Mouse (Mus musculus) lung, embryonic 15.5 days (tissue): ENCODE data around the gene Cenpu. TPM values are rescaled to one million over a fixed set of nuclear protein-coding genes. Genes with fewer than 3 reads are reported as not detected.
"Not testable (repeated sequence)": the region's sequence is repeated elsewhere in the genome, so short reads cannot be mapped to it uniquely, and the experiment has no call there.

Experiments
- ATAC-seq: fragments of 200-750 bp; cut with Nextera tagmentation; 2 replicates; pipeline ENCODE4 v1.8.0; 2017; ENCODE audit warnings: moderate number of reproducible peaks, borderline replicate concordance; ENCODE audit not compliant: low FRiP score, low TSS enrichment; ENCODE audit errors: extremely low read depth
- H3K27ac ChIP-seq: fragments of 300-500 bp; sonication (generic); 2 replicates; pipeline ENCODE4 v1.5.1; 2015; ENCODE audit warnings: moderate library complexity, mild to moderate bottlenecking, inconsistent platforms
- H3K27me3 ChIP-seq: fragments of 300-500 bp; sonication (generic); 2 replicates; pipeline ENCODE4 v1.6.1; 2015; ENCODE audit warnings: inconsistent platforms
- H3K36me3 ChIP-seq: fragments of 300-500 bp; sonication (generic); 2 replicates; pipeline ENCODE4 v1.6.1; 2015; ENCODE audit warnings: inconsistent platforms
- H3K4me1 ChIP-seq: fragments of 300-500 bp; sonication (generic); 2 replicates; pipeline ENCODE4 v1.6.1; 2015; ENCODE audit warnings: inconsistent platforms
- H3K4me2 ChIP-seq: fragments of 300-500 bp; sonication (generic); 2 replicates; pipeline ENCODE4 v1.6.1; 2015; ENCODE audit warnings: inconsistent platforms, mild to moderate bottlenecking, moderate library complexity
- H3K4me3 ChIP-seq: fragments of 300-500 bp; sonication (generic); 2 replicates; pipeline ENCODE4 v1.5.1; 2015; ENCODE audit warnings: mild to moderate bottlenecking, inconsistent platforms
- H3K9ac ChIP-seq: fragments of 300-500 bp; sonication (generic); 2 replicates; pipeline ENCODE4 v1.6.1; 2015; ENCODE audit warnings: inconsistent platforms
- H3K9me3 ChIP-seq: fragments of 300-500 bp; sonication (generic); 2 replicates; pipeline ENCODE4 v1.6.1; 2016; ENCODE audit warnings: inconsistent platforms
- WGBS: fragments of 180-500 bp; shearing (Covaris S2); methylation state at CpG from one replicate; pipeline ENCODE4 v1.1.7; 2015; 5-methylcytosine and 5-hydroxymethylcytosine counted together
- polyA plus RNA-seq: library from polyadenylated mRNA; unstranded; fragments of >200 nt; fragmentation: Nextera tagmentation; extraction: Ambion mirVana; gene quantifications from 2 replicates; pipeline ENCODE4 v1.2.1, GENCODE M21; 2015

Gene Cenpu
- polyA plus RNA-seq, 1 experiment from 2014 or later: 19.2 TPM

DNA sequence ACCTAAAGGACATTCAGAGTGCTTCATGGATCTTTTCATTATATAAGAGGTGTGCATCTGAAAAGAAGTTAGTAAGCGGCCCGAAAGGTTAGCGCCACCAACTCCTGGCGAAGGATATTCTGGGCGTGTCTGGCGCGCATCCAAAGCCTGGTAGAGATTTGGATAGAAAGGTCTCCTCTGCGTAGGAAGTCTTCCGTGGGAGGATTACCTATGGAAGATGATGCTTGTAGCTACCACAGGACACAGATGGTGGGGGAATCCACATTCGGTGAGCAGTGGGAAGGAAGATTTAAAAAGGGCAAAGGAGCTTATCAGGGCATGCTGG lies 575 bp downstream of the Cenpu start:
- H3K36me3 ChIP-seq: peaks cover 10% of the 10 kb centered on the region; the same call in 1 of the 2 replicates
- peak overlapping the region; percentile 68 for H3K4me3 ChIP-seq
- WGBS: 3% methylated on average over 10 of the region's 10 CpGs
- H3K9me3 ChIP-seq: no peaks in the 10 kb centered on the region
- peak overlapping the region; percentile 76 for H3K4me2 ChIP-seq
- H3K27me3 ChIP-seq: no peaks in the 10 kb centered on the region
- ATAC-seq: no peak
- peak overlapping the region; percentile 58 for H3K9ac ChIP-seq
- peaks cover 10% of the 10 kb centered on the region; the same call in 1 of the 2 replicates for H3K4me1 ChIP-seq
- H3K27ac ChIP-seq: 0 out of 2 replicates have a peak overlapping the region, but pooled peaks have one; percentile 40

DNA sequence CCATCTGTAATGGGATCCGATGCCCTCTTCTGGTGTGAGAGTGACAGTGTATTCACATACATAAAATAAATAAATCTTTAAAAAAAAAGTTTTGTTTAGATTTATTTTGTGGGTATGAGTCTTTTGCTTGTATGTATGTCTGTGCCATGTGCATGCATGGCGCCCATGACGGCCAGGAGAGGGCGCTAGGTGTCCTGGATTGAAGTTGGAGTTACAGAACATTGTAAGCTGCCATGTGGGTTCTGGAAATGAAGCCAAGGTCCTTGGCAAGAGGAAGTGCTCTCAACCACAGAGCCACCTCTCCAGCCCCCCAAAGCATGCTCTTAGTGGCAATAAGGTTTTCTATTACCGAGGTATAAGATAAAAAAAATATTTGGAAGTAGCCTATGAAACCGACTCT lies 7.6 kb downstream of the Cenpu start:
- no peak overlapping the region for H3K4me3 ChIP-seq
- ATAC-seq: no peak
- no peaks in the 10 kb centered on the region for H3K27me3 ChIP-seq
- H3K4me2 ChIP-seq: no peak overlapping the region
- 65% methylated on average over 6 of the region's 6 CpGs for WGBS
- H3K9me3 ChIP-seq: no peaks in the 10 kb centered on the region
- H3K36me3 ChIP-seq: peaks cover 28% of the 10 kb centered on the region; the same call in 1 of the 2 replicates
- no peaks in the 10 kb centered on the region for H3K4me1 ChIP-seq
- H3K27ac ChIP-seq: no peak overlapping the region
- H3K9ac ChIP-seq: no peak overlapping the region

DNA sequence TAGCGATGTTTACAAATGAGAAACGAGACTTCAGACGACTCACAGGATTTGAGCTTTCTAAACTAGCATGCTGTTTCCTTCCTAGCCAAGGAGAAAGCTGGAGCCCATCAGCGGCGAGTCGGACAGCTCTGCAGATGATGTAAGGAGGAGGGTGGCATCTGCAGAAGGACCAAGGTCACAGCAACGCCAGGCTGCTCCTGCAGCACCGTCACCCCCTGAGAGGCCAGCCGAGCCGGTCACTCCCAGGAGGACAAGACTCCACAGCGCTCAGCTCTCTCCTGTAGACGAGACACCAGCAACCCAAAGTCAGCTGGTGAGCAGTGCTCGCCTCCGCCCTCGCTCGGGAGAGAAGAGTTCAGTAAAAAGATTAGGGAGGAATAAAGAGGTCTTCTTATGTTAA lies 10.5 kb downstream of the Cenpu start:
- Histone ChIP-seq H3K9ac (no peak overlapping the region), H3K4me1 (0 out of 2 replicates have a peak, but pooled peaks cover 4% of the 10 kb centered on the region), H3K27ac (no peak overlapping the region), H3K27me3 (no peaks in the 10 kb centered on the region), H3K4me3 (no peak overlapping the region), H3K9me3 (no peaks in the 10 kb centered on the region), H3K4me2 (no peak overlapping the region), H3K36me3 (peaks cover 18% of the 10 kb centered on the region; the same call in 1 of the 2 replicates)
- no peak for ATAC-seq
- WGBS: 74% methylated on average over 16 of the region's 16 CpGs

DNA sequence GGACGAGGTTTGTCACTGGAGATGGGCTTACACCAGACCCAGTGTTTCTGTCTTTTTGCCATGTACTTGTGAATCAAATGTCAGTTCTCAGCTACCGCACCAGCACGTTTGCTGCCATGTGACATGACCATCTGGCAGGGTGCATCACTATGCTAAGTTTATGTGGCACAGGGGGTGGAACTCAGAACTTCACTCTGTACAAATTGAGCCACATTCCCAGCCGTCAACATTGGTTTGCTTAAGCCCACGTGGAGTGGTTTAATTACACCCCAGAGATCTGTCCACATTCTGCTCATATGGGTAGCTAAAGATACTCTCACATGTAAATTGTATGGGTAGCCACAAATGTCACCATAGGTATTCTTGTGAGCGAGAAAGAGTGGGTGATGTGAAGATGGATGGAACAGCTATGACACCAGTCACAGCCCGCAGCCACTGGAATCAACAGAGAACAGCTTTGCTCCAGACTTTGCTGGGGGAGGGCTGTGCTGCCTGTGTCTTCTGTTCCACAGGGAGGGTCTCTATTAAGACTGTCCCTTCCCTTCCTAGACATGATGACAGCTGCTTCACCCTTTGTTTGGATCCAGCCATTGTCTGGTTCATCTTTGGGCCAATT lies 15.2 kb downstream of the Cenpu start:
- Histone ChIP-seq H3K9ac (no peak overlapping the region), H3K4me3 (no peak overlapping the region), H3K4me1 (peaks cover 14% of the 10 kb centered on the region), H3K9me3 (no peaks in the 10 kb centered on the region), H3K27ac (peak overlapping the region; percentile 59), H3K4me2 (no peak overlapping the region), H3K36me3 (no peaks in the 10 kb centered on the region; the same call in 1 of the 2 replicates), H3K27me3 (no peaks in the 10 kb centered on the region)
- no peak for ATAC-seq
- 73% methylated on average over 7 of the region's 7 CpGs for WGBS

GRCm38 (mm10) chr8:46567946-46568345 lies 16.1 kb downstream of the Cenpu start:
- Histone ChIP-seq H3K4me3 (no peak overlapping the region), H3K9me3 (no peaks in the 10 kb centered on the region), H3K27me3 (no peaks in the 10 kb centered on the region), H3K4me1 (peaks cover 14% of the 10 kb centered on the region), H3K36me3 (peaks cover 2% of the 10 kb centered on the region; the same call in 1 of the 2 replicates), H3K27ac (peak overlapping the region; percentile 59), H3K4me2 (no peak overlapping the region), H3K9ac (no peak overlapping the region)
- ATAC-seq: 0 out of 2 replicates have a peak, but pooled peaks have one; percentile 62
- 64% methylated on average over 8 of the region's 8 CpGs for WGBS

DNA sequence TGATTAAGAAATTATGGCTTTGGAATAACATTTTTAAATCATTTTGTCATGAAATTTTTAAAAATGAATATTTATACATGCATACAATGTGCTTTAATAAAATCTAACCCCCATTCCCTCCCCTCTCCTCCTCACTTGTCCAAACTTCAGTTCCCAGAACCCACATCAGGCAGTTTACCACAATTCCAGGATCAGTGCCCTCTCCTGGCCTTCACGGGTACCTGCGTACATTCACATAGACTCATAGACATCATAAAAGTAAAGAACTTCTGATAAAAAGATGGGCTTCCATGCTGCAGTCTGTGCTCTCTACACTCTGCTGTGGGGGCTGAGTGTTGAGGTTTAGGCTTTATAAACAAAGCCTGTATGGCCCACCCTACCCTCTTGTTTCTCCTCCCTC lies 17.1 kb downstream of the Cenpu start:
- ATAC-seq: no peak
- H3K9me3 ChIP-seq: no peaks in the 10 kb centered on the region
- H3K4me2 ChIP-seq: no peak overlapping the region
- H3K4me3 ChIP-seq: no peak overlapping the region
- H3K4me1 ChIP-seq: peaks cover 14% of the 10 kb centered on the region
- H3K9ac ChIP-seq: no peak overlapping the region
- peaks cover 9% of the 10 kb centered on the region; the same call in 1 of the 2 replicates for H3K36me3 ChIP-seq
- no peak overlapping the region for H3K27ac ChIP-seq
- 77% methylated on average over 2 of the region's 2 CpGs for WGBS
- no peaks in the 10 kb centered on the region for H3K27me3 ChIP-seq

GRCm38 (mm10) chr8:46569659-46570441 lies 18.0 kb downstream of the Cenpu start:
- WGBS: 62% methylated on average over 19 of the region's 19 CpGs
- Histone ChIP-seq H3K36me3 (peaks cover 17% of the 10 kb centered on the region; the same call in 1 of the 2 replicates), H3K4me2 (no peak overlapping the region), H3K27me3 (no peaks in the 10 kb centered on the region), H3K4me1 (peaks cover 14% of the 10 kb centered on the region), H3K9ac (no peak overlapping the region), H3K27ac (peak overlapping the region; percentile 57), H3K4me3 (no peak overlapping the region), H3K9me3 (no peaks in the 10 kb centered on the region)
- ATAC-seq: peak; percentile 40; the same call in 1 of the 2 replicates

DNA sequence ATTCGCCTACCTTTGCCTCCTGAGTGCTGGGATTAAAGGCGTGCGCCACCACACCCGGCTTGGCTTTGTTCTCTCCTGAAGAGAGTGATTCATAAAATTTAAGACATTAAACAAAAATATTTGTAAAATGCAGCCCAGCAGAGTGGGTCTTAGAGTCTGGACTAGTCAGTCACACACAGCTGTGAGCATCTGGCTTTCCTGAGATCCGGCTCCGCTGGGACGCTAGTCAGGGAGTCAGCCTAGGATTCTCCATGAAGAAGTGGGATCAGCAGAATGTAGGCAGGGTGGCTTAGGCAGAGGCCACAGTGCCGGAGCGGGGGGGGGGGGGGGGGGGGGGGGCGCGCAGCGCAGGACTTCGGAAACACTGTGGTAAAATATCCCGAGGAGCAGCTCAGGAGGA lies 18.8 kb downstream of the Cenpu start:
- no peak for ATAC-seq
- Histone ChIP-seq H3K4me3 (no peak overlapping the region), H3K9me3 (no peaks in the 10 kb centered on the region), H3K4me1 (peaks cover 14% of the 10 kb centered on the region), H3K9ac (no peak overlapping the region), H3K36me3 (peaks cover 22% of the 10 kb centered on the region; the same call in 1 of the 2 replicates), H3K27ac (no peak overlapping the region), H3K27me3 (no peaks in the 10 kb centered on the region), H3K4me2 (no peak overlapping the region)
- WGBS: 83% methylated on average over 10 of the region's 14 CpGs

- Histone ChIP-seq H3K4me3 (no peak overlapping the region), H3K9me3 (no peaks in the 10 kb centered on the region), H3K36me3 (peaks cover 45% of the 10 kb centered on the region), H3K9ac (no peak overlapping the region), H3K4me1 (peaks cover 9% of the 10 kb centered on the region; the same call in 1 of the 2 replicates), H3K27ac (no peak overlapping the region), H3K27me3 (no peaks in the 10 kb centered on the region), H3K4me2 (no peak overlapping the region)
- ATAC-seq: no peak
- WGBS: 91% methylated on average over 2 of the region's 2 CpGs
Observed at GRCm38 (mm10) chr8:46573446-46573845, 21.6 kb downstream of the Cenpu start.

GRCm38 (mm10) chr8:46573964-46574363 lies 22.1 kb downstream of the Cenpu start:
- WGBS: 86% methylated on average over 2 of the region's 2 CpGs
- ATAC-seq: no peak
- H3K36me3 ChIP-seq: peaks cover 50% of the 10 kb centered on the region
- no peaks in the 10 kb centered on the region for H3K27me3 ChIP-seq
- no peaks in the 10 kb centered on the region for H3K9me3 ChIP-seq
- no peak overlapping the region for H3K4me3 ChIP-seq
- no peak overlapping the region for H3K9ac ChIP-seq
- no peak overlapping the region for H3K27ac ChIP-seq
- no peak overlapping the region for H3K4me2 ChIP-seq
- H3K4me1 ChIP-seq: peaks cover 9% of the 10 kb centered on the region; the same call in 1 of the 2 replicates

GRCm38 (mm10) chr8:46578794-46579193 lies 27.0 kb downstream of the Cenpu start:
- WGBS: 94% methylated on average over 9 of the region's 9 CpGs
- no peaks in the 10 kb centered on the region for H3K4me1 ChIP-seq
- H3K27me3 ChIP-seq: no peaks in the 10 kb centered on the region
- no peak overlapping the region for H3K4me2 ChIP-seq
- no peaks in the 10 kb centered on the region for H3K9me3 ChIP-seq
- H3K36me3 ChIP-seq: peaks cover 60% of the 10 kb centered on the region
- no peak overlapping the region for H3K9ac ChIP-seq
- H3K27ac ChIP-seq: no peak overlapping the region
- no peak for ATAC-seq
- no peak overlapping the region for H3K4me3 ChIP-seq

GRCm38 (mm10) chr8:46584328-46584727 lies 32.5 kb downstream of the Cenpu start:
- H3K4me1 ChIP-seq, H3K4me3 ChIP-seq, H3K9ac ChIP-seq, H3K4me2 ChIP-seq, H3K9me3 ChIP-seq, ATAC-seq, H3K27ac ChIP-seq, H3K27me3 ChIP-seq: not testable (repeated sequence)
- H3K36me3 ChIP-seq: peaks cover 14% of the 10 kb centered on the region
- WGBS: 55% methylated on average over 4 of the region's 4 CpGs
